Mouse (Mus musculus) gastrocnemius, adult 2 months (tissue): Measurements from ENCODE around the gene Nfatc2. TPM values are rescaled to one million over a fixed set of nuclear protein-coding genes. Genes with fewer than 3 reads are reported as not detected.

Experiments
- DNase-seq: peaks from one replicate; pipeline ENCODE4 v3.0.0; 2022
- H3K27ac ChIP-seq: fragments of 200-600 bp; 2 replicates; pipeline ENCODE4 v1.8.1; 2022; ENCODE audit warnings: mild to moderate bottlenecking
- H3K4me3 ChIP-seq: fragments of 200-600 bp; 2 replicates; pipeline ENCODE4 v1.8.1; 2022; ENCODE audit warnings: mild to moderate bottlenecking, moderate library complexity
- CTCF ChIP-seq: fragments of 200-600 bp; IDR thresholded peaks from 2 replicates; pipeline ENCODE4 v1.8.1; 2022; ENCODE audit warnings: antibody characterized with exemption, mild to moderate bottlenecking, moderate library complexity
- intact Hi-C: fragments of 180-260 bp; cut with DNase I; formaldehyde crosslinking; loops from one replicate; pipeline ENCODE4 v1.15.1; 2025
- total RNA-seq, 2 experiments: library from RNA; stranded (reverse); gene quantifications; 2 replicates each; pipeline ENCODE4 v1.2.3; 2021

Nfatc2 gene
- total RNA-seq, 2 experiments from 2014 or later, result 7.1 to 9.1 TPM

DNA sequence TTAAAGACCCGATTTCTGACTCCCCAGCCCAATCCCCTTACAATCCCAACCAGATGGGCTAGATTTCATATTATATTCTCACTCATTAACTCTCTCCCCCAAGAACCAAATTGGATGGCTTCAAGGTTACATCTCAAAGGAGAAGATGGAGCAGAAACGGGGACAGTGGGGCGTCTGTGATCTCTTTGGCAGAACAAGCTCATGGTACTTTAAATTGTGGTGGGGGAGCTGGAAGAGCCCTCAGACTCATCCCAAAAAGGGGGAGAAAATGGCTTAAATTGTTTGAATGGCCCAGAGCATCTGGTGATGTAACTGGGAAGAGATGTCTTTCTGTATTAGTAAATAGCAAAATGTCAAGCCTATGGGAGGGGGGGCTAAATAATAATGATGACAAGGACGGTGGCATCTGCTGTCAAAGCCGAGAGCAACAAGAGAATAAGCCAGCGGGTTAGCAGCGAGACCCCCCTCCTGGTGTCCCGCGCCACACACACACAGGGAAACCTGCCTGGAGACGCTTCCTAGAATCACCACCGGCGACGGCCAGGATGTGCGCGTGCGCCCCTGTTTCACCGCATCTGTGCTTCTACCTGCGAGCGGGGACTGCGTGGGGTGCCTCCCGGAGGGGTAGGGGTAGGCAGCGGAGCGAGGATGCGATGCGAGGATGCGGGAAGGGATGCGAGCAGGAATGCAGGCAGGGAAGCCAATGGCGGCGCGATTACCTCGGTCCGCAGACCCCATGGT is 537 bp downstream of the Nfatc2 start:
- peak overlapping the region; percentile 78 for H3K4me3 ChIP-seq
- intact Hi-C loops, result no loop called here

DNA sequence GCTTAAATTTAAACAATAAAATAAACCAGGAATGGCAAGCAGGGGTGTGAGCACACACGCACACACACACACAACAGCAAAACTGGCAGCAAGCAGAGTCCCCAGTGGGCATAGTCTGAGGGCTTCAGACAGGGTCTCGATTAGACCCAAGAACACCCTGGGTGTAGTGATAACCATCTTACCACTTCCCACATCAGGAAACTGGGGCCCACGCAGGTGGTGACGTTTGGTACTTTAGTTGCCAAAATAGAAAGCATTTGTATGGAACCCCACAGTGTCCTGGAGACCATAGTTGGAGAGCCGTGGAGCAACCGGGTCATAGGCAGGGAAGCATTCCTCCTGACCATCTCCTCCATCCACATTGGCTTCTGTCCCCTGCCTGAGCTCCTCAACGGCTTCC is 5.8 kb downstream of the Nfatc2 start:
- Histone ChIP-seq H3K27ac (no peak overlapping the region), H3K4me3 (no peak overlapping the region)
- intact Hi-C loops, result no loop called here
- DNase-seq, result no peak
- no peak for TF ChIP-seq CTCF

More for the DNA sequence above, 537 bp downstream of the Nfatc2 start:
- H3K27ac ChIP-seq, result peak overlapping the region; percentile 74
- TF ChIP-seq CTCF, result no peak
- DNase-seq, result no peak

DNA sequence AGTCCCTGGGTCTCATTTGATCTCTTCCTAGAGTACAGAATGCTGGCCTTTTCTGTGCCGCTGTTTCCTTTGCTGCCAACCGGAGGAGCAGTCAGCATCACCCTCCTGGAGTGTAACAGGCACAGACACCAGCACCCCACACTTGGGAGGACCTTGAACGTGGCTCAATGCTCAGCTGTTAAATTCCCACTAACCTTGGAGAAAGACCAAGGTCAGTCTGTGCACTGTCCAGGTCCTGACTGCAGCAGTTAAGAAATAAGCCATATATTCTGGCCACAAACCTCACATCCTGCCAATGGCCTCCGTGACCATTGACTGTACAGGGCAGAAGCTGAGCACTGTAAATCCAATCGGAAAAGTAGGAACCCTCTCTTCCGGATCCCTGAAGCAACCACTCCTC is 7.8 kb downstream of the Nfatc2 start:
- H3K4me3 ChIP-seq, result no peak overlapping the region
- TF ChIP-seq CTCF, result no peak
- no peak overlapping the region for H3K27ac ChIP-seq
- DNase-seq, result no peak
- intact Hi-C loops, result loop anchor here (5.0 kb wide), 2 partner anchors 34 to 41 kb away; no protein-coding TSS in a partner anchor

DNA sequence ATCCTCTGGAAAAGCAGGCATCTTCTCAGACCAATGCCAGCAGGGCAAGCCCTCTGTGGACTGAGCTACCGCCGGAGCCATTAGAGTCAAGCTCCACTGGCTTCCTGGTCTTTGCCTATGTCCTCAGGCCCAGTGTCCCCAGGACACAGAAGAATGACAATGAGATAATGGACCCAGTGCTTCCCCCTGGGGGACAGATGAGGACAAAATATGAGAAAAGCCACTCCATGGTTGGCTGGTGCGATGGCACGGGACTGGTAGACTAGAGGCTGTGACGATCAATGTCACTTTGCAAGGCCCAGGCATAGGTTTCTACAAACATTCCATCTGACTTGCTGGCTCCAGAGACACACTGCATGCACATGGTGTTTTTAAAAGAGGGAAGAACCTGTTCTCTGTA is 8.5 kb downstream of the Nfatc2 start:
- Histone ChIP-seq H3K4me3 (no peak overlapping the region), H3K27ac (no peak overlapping the region)
- no peak for DNase-seq
- intact Hi-C loops, result loop anchor here (5.0 kb wide), 2 partner anchors 34 to 41 kb away; no protein-coding TSS in a partner anchor
- TF ChIP-seq CTCF, result peak; percentile 21; the same call in 1 of the 2 replicates

DNA sequence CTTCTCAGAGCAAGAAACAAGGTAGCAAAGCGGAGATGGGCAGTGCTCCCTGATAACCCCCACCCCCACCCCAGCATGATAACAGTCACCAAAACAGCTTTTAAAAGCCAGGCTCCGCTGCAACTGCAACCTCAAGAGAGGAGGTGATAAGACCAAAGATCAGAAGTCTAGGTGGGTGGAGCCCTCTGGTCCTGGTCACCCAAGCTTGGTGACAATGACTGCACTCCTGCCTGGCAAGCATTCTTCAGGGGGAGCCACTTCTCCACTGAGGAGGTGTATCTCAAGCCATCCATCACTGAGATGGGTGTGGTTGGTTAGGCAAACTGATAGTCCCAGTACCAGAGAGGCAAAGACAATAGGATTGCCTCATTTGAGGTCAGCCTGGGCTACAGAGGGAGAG is 10.4 kb downstream of the Nfatc2 start:
- no peak for TF ChIP-seq CTCF
- DNase-seq, result no peak
- intact Hi-C loops, result loop anchor here (5.0 kb wide), 2 partner anchors 36 to 39 kb away; no protein-coding TSS in a partner anchor
- no peak overlapping the region for H3K4me3 ChIP-seq
- no peak overlapping the region for H3K27ac ChIP-seq

DNA sequence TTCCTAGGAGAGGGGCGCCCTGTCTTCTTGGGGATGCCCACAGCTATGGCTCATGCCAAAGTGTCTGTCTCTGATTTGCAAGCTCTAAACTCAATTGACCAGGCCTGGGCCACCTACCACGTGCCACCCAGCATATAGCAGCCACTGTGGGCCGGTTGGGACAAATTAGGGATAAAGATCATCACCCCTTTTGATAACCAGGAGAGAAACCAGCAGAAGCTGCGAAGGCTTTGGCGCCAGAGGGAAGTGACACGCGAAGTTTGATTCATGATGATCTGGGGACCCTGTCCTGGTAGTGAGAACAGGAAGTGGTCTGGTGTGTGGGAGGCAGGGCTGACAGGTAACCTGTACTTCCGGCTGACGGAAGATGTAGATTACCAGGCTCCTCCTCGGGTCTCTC is 10.9 kb downstream of the Nfatc2 start:
- no peak for DNase-seq
- TF ChIP-seq CTCF, result no peak
- Histone ChIP-seq H3K4me3 (peak overlapping the region; percentile 82), H3K27ac (peak overlapping the region; percentile 89)
- intact Hi-C loops, result loop anchor here (5.0 kb wide), 2 partner anchors 37 to 38 kb away; no protein-coding TSS in a partner anchor

DNA sequence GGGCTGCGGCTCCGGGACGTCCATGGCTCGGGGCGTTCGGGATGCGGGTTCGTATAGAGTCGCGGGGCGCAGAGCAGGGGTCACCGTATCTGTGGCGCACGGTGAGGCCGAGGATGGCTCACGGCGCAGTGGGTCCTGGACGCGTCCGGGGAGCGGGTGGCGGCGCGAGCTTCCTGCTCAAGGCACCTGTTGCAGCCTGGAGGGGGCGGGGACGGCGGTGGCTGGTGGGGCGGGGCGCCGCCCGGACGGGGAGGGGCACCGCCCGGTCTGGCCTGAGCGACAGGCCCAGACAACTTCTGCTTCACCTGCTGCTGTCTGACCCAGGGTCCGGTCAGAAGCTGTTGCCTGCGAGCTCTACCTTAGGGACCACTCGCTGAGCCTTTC is 11.3 kb downstream of the Nfatc2 start:
- DNase-seq, result peak; percentile 84
- intact Hi-C loops, result loop anchor here (5.0 kb wide), 2 partner anchors 37 to 38 kb away; no protein-coding TSS in a partner anchor
- Histone ChIP-seq H3K4me3 (peak overlapping the region; percentile 82), H3K27ac (peak overlapping the region; percentile 89)
- TF ChIP-seq CTCF, result no peak

DNA sequence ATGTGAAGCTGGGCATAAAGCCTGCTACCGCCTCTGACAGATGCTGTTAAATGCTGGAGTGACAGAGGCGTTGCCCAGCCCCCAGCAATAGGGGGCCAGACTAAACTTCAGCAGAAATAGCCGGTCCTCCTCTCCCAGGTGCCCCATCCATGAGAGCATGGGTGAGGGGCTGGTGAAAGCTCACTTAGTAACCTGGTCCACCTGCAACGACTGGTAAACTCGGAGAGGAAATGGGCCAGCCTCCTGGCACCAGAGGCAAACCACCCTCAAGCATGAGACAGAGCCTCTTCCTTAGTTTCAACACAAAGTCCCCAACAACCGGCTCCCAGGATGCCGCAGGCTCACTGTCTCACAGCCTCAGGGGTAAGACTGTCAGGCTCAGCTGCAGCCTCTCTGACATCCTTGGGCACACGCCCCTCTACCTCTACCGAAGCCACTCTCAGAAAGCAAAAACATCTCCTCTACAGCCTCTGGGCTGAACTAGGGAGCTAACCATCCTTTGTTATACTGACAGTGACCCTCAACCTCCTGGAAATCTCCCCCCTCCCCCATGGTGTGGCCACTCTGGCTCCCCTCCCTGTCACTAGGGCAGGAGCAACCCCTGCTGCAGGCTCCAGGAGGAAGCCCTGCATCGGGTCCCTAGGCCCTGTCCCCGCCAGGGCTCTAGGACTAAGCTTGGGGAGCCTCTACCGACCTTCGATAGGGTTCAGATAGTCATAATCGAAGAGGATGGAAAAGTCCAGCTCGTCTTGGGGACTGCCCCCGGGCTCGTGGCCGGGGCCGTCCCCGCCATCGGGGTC is 11.9 kb downstream of the Nfatc2 start:
- TF ChIP-seq CTCF, result no peak
- intact Hi-C loops, result loop anchor here (5.0 kb wide), 3 partner anchors 37 to 62 kb away; no protein-coding TSS in a partner anchor
- Histone ChIP-seq H3K27ac (peak overlapping the region; percentile 89), H3K4me3 (peak overlapping the region; percentile 82)
- DNase-seq, result peak; percentile 50

DNA sequence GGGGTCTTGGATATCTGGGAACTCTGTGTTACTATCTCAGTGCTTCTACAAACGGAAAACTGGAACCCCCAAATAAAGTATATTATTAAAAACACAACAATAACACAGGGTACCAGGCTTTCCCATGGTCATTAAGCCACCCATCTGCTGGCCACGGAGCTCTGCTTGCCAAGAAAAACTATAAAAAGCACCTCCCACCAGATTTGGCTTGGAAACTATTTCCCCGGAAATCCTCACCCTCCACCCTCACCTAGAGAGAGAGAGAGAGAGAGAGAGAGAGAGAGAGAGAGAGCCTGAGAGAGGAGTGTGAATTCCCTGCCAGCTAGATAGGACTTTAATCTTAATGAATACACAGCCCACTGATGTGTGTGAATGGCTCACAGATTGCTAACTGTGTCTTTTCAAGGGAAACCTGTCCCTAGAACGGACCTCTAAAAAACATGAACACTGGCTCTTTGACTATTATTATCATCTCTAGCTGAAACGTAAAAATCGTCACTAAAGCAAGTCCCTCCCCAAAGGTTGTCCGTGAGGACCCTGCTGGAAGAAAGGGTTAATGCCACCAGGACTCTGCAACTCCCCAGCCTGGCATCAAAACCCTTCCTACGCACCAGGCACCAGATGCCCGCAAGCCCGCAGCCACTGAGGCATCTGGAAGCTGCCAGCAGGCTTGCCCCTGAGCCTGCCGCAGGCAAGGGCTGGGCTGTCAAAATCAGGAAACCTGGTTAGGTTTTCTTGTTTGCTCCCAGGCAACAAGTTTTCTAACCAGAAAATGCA is 12.7 kb downstream of the Nfatc2 start:
- H3K27ac ChIP-seq, result peak overlapping the region; percentile 89
- TF ChIP-seq CTCF, result no peak
- DNase-seq, result peak; percentile 59
- H3K4me3 ChIP-seq, result peak overlapping the region; percentile 82
- intact Hi-C loops, result loop anchor here (5.0 kb wide), 1 partner anchor 61 kb away; no protein-coding TSS in a partner anchor

DNA sequence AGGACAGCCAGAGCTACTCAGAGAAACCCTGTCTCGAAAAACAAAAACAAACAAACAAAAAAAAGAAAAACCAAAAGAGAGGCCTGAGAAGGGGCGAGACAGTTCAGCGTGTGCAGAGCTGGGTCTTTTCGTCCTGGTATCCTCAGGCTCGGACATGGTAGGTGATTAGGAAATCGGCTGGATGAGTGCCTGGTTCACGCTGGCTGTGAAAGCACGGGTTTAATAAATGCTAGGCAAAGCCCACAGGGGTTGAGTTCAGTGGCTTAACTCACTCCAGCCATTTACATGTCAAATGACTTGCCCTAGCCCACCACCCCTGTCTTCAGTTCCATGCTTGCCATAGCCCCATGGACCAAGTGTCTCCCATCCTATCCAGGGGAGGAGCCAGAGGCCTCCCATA is 14.3 kb downstream of the Nfatc2 start:
- peak; percentile 77 for DNase-seq
- intact Hi-C loops, result loop anchor here (5.0 kb wide), 1 partner anchor 60 kb away; no protein-coding TSS in a partner anchor
- peak overlapping the region; percentile 89 for H3K27ac ChIP-seq

DNA sequence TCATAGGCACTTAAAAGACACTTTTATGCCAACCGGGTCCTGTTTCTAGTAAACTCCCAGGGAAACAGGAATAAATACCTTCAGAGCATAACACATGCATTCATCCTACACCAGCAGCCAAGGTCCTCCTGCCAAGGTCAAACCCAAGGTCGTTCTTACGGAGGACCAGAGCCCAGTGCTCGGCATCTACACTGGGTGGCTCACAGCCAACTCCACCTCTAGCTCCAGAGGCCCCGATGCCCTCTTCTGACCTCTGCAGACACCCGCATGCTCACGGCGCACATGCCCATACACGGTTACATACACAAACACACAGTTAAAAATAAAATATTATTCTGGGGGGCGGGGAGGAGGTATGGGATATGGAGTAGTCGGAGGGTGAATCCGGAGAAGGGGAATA is 14.9 kb downstream of the Nfatc2 start:
- peak; percentile 52 for DNase-seq
- no peak for TF ChIP-seq CTCF
- intact Hi-C loops, result loop anchor here (5.0 kb wide), 1 partner anchor 59 kb away; no protein-coding TSS in a partner anchor
- H3K27ac ChIP-seq, result peak overlapping the region; percentile 89
- no peak overlapping the region for H3K4me3 ChIP-seq

More for the DNA sequence above, 14.3 kb downstream of the Nfatc2 start:
- peak overlapping the region; percentile 82; the same call in 1 of the 2 replicates for H3K4me3 ChIP-seq
- TF ChIP-seq CTCF, result no peak

DNA sequence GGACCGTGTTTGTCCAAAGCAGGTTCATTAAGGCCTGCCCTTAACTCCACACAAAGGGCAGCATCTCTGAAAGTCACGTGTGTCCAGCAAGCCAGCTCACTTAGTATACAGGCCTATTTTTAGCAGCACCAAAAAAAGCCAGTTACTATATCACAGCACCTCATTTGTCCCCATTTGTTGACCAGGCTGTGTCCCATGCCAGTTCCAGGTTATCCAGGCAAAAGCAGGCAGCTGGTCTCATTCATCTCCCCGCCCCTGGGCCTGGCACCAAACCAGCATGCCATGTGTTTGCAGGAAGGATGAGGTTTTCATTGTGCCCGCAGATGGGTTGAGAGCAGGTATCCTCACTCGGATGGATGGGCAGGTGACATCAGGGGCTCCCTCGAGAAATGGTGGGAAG is 16.6 kb downstream of the Nfatc2 start:
- peak overlapping the region; percentile 68 for H3K27ac ChIP-seq
- intact Hi-C loops, result loop anchor here (5.0 kb wide), 1 partner anchor 58 kb away; no protein-coding TSS in a partner anchor
- peak; percentile 57 for DNase-seq
- H3K4me3 ChIP-seq, result no peak overlapping the region
- no peak for TF ChIP-seq CTCF
